Mouse (Mus musculus): ENCODE results near the gene Palm. TPM values are rescaled to one million over a fixed set of nuclear protein-coding genes. Genes with fewer than 3 reads are reported as not detected.

The Palm gene
- polyA plus RNA-seq, 1 experiment from 2014 or later: 66.6 TPM

- peak; percentile 7; the same call in 1 of the 2 replicates for ATAC-seq (replicated peaks; ENCODE audit: insufficient number of reproducible peaks, low FRiP score, low TSS enrichment)
- H3K9ac ChIP-seq (ENCODE audit: low read depth, low read length): peak overlapping the region; percentile 100
- under 1% methylated on average over 83 of the region's 83 CpGs for WGBS (ENCODE audit: insufficient replicate concordance)
- H3K36me3 ChIP-seq (ENCODE audit: control insufficient read depth, insufficient read depth, low read length): peaks cover 12% of the 10 kb centered on the region
- peak overlapping the region; percentile 78 for H3K4me2 ChIP-seq
- no peaks in the 10 kb centered on the region for H3K9me3 ChIP-seq (replicated peaks; ENCODE audit: control insufficient read depth, low read length)
- peak overlapping the region; percentile 100 for H3K27ac ChIP-seq (ENCODE audit: low read depth, low read length)
- peaks cover 54% of the 10 kb centered on the region for H3K4me1 ChIP-seq (ENCODE audit: control insufficient read depth, insufficient read depth, low read length)
- H3K4me3 ChIP-seq (ENCODE audit: low read depth, low read length): peak overlapping the region; percentile 86
- no peaks in the 10 kb centered on the region for H3K27me3 ChIP-seq (ENCODE audit: control insufficient read depth, insufficient read depth, low read length)
These were observed 61.6 kb downstream of the Palm start for GRCm38 (mm10) chr10:79854801-79855541.

GRCm38 (mm10) chr10:79855558-79856184 is 62.3 kb downstream of the Palm start:
- no peaks in the 10 kb centered on the region for H3K9me3 ChIP-seq (replicated peaks; ENCODE audit: control insufficient read depth, low read length)
- H3K4me3 ChIP-seq (ENCODE audit: low read depth, low read length): peak overlapping the region; percentile 86
- H3K9ac ChIP-seq (ENCODE audit: low read depth, low read length): peak overlapping the region; percentile 100
- peak overlapping the region; percentile 78 for H3K4me2 ChIP-seq
- H3K27me3 ChIP-seq (ENCODE audit: control insufficient read depth, insufficient read depth, low read length): no peaks in the 10 kb centered on the region
- H3K27ac ChIP-seq (ENCODE audit: low read depth, low read length): peak overlapping the region; percentile 100
- peaks cover 19% of the 10 kb centered on the region for H3K36me3 ChIP-seq (ENCODE audit: control insufficient read depth, insufficient read depth, low read length)
- H3K4me1 ChIP-seq (ENCODE audit: control insufficient read depth, insufficient read depth, low read length): peaks cover 51% of the 10 kb centered on the region
- no peak for ATAC-seq (replicated peaks; ENCODE audit: insufficient number of reproducible peaks, low FRiP score, low TSS enrichment)
- 1% methylated on average over 10 of the region's 10 CpGs for WGBS (ENCODE audit: insufficient replicate concordance)

GRCm38 (mm10) chr10:79856280-79856679 is 62.9 kb downstream of the Palm start:
- peaks cover 25% of the 10 kb centered on the region for H3K36me3 ChIP-seq (ENCODE audit: control insufficient read depth, insufficient read depth, low read length)
- peak overlapping the region; percentile 86 for H3K4me3 ChIP-seq (ENCODE audit: low read depth, low read length)
- WGBS (ENCODE audit: insufficient replicate concordance): 44% methylated on average over 6 of the region's 6 CpGs
- no peaks in the 10 kb centered on the region for H3K27me3 ChIP-seq (ENCODE audit: control insufficient read depth, insufficient read depth, low read length)
- H3K4me2 ChIP-seq: peak overlapping the region; percentile 78
- H3K27ac ChIP-seq (ENCODE audit: low read depth, low read length): peak overlapping the region; percentile 18; the same call in 1 of the 2 replicates
- no peaks in the 10 kb centered on the region for H3K9me3 ChIP-seq (replicated peaks; ENCODE audit: control insufficient read depth, low read length)
- ATAC-seq (replicated peaks; ENCODE audit: insufficient number of reproducible peaks, low FRiP score, low TSS enrichment): no peak
- H3K9ac ChIP-seq (ENCODE audit: low read depth, low read length): peak overlapping the region; percentile 100
- H3K4me1 ChIP-seq (ENCODE audit: control insufficient read depth, insufficient read depth, low read length): peaks cover 49% of the 10 kb centered on the region

GRCm38 (mm10) chr10:79856704-79857451 is 63.5 kb downstream of the Palm start:
- ATAC-seq (replicated peaks; ENCODE audit: insufficient number of reproducible peaks, low FRiP score, low TSS enrichment): no peak
- WGBS (ENCODE audit: insufficient replicate concordance): 37% methylated on average over 7 of the region's 7 CpGs
- peaks cover 44% of the 10 kb centered on the region for H3K4me1 ChIP-seq (ENCODE audit: control insufficient read depth, insufficient read depth, low read length)

GRCm38 (mm10) chr10:79857452-79857811 is 64.1 kb downstream of the Palm start:
- H3K4me3 ChIP-seq (ENCODE audit: low read depth, low read length): peak overlapping the region; percentile 86
- H3K36me3 ChIP-seq (ENCODE audit: control insufficient read depth, insufficient read depth, low read length): peaks cover 35% of the 10 kb centered on the region
- no peak for ATAC-seq (replicated peaks; ENCODE audit: insufficient number of reproducible peaks, low FRiP score, low TSS enrichment)
- no peaks in the 10 kb centered on the region for H3K27me3 ChIP-seq (ENCODE audit: control insufficient read depth, insufficient read depth, low read length)
- H3K9ac ChIP-seq (ENCODE audit: low read depth, low read length): peak overlapping the region; percentile 64
- peak overlapping the region; percentile 78 for H3K4me2 ChIP-seq
- peaks cover 38% of the 10 kb centered on the region for H3K4me1 ChIP-seq (ENCODE audit: control insufficient read depth, insufficient read depth, low read length)
- no peaks in the 10 kb centered on the region for H3K9me3 ChIP-seq (replicated peaks; ENCODE audit: control insufficient read depth, low read length)
- 23% methylated on average over 4 of the region's 4 CpGs for WGBS (ENCODE audit: insufficient replicate concordance)
- peak overlapping the region; percentile 57 for H3K27ac ChIP-seq (ENCODE audit: low read depth, low read length)

More at GRCm38 (mm10) chr10:79856704-79857451, 63.5 kb downstream of the Palm start:
- Histone ChIP-seq H3K4me3 (ENCODE audit: low read depth, low read length) (peak overlapping the region; percentile 86), H3K4me2 (peak overlapping the region; percentile 78), H3K27me3 (ENCODE audit: control insufficient read depth, insufficient read depth, low read length) (no peaks in the 10 kb centered on the region), H3K36me3 (ENCODE audit: control insufficient read depth, insufficient read depth, low read length) (peaks cover 30% of the 10 kb centered on the region), H3K27ac (ENCODE audit: low read depth, low read length) (peak overlapping the region; percentile 57), H3K9ac (ENCODE audit: low read depth, low read length) (peak overlapping the region; percentile 100), H3K9me3 (replicated peaks; ENCODE audit: control insufficient read depth, low read length) (no peaks in the 10 kb centered on the region)

GRCm38 (mm10) chr10:79857894-79858293 is 64.5 kb downstream of the Palm start:
- no peak for ATAC-seq (replicated peaks; ENCODE audit: insufficient number of reproducible peaks, low FRiP score, low TSS enrichment)
- Histone ChIP-seq H3K27me3 (ENCODE audit: control insufficient read depth, insufficient read depth, low read length) (no peaks in the 10 kb centered on the region), H3K36me3 (ENCODE audit: control insufficient read depth, insufficient read depth, low read length) (peaks cover 38% of the 10 kb centered on the region), H3K4me1 (ENCODE audit: control insufficient read depth, insufficient read depth, low read length) (peaks cover 33% of the 10 kb centered on the region), H3K27ac (ENCODE audit: low read depth, low read length) (peak overlapping the region; percentile 57; the same call in 1 of the 2 replicates), H3K9me3 (replicated peaks; ENCODE audit: control insufficient read depth, low read length) (no peaks in the 10 kb centered on the region), H3K4me3 (ENCODE audit: low read depth, low read length) (peak overlapping the region; percentile 86), H3K4me2 (peak overlapping the region; percentile 78), H3K9ac (ENCODE audit: low read depth, low read length) (peak overlapping the region; percentile 64; the same call in 1 of the 2 replicates)
- 88% methylated on average over 2 of the region's 2 CpGs for WGBS (ENCODE audit: insufficient replicate concordance)

DNA sequence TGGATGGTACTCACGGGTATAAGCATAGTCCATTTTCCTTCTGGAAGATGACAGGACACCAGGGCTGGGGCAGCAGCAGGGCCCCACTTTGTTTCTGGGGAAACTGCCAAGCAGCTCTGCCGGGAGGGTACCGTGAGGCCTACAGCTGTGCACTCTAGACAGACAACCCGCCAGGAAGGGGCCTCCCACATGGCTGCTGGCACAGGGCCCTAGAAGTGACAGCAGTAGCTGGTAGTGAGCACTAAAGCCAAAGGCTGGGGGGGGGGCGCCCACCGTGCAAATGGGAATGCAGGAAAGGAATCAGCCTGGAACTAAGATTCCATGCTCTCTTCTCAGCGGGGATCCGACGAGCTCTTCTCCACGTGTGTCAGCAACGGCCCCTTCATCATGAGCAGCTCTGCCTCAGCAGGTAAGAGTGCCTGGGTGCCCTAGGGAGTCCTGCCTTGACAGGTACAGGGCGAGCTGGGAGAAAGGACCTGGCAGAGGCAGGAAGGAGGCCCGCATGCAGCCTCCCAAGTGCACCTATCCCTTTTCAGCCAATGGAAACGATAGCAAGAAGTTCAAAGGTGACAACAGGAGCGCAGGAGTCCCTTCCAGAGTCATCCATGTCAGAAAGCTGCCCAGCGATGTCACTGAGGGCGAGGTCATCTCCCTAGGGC is 65.2 kb downstream of the Palm start:
- peaks cover 41% of the 10 kb centered on the region for H3K36me3 ChIP-seq (ENCODE audit: control insufficient read depth, insufficient read depth, low read length)

DNA sequence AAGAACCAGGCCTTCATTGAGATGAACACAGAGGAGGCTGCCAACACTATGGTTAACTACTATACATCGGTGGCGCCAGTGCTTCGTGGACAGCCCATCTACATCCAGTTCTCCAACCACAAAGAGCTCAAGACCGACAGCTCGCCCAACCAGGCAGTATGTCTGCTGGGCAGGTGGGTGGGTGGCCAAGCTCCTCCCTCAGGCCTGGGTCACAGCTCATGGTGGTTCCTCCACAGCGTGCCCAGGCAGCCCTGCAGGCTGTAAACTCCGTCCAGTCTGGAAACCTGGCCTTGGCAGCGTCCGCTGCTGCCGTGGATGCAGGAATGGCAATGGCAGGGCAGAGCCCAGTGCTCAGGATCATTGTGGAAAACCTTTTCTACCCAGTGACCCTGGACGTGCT is 65.7 kb downstream of the Palm start:
- H3K9me3 ChIP-seq (replicated peaks; ENCODE audit: control insufficient read depth, low read length): no peaks in the 10 kb centered on the region
- H3K4me3 ChIP-seq (ENCODE audit: low read depth, low read length): no peak overlapping the region
- peaks cover 41% of the 10 kb centered on the region for H3K36me3 ChIP-seq (ENCODE audit: control insufficient read depth, insufficient read depth, low read length)
- H3K27ac ChIP-seq (ENCODE audit: low read depth, low read length): no peak overlapping the region
- 87% methylated on average over 11 of the region's 11 CpGs for WGBS (ENCODE audit: insufficient replicate concordance)
- no peak for ATAC-seq (replicated peaks; ENCODE audit: insufficient number of reproducible peaks, low FRiP score, low TSS enrichment)
- no peak overlapping the region for H3K4me2 ChIP-seq
- no peak overlapping the region for H3K9ac ChIP-seq (ENCODE audit: low read depth, low read length)
- H3K27me3 ChIP-seq (ENCODE audit: control insufficient read depth, insufficient read depth, low read length): no peaks in the 10 kb centered on the region
- H3K4me1 ChIP-seq (ENCODE audit: control insufficient read depth, insufficient read depth, low read length): peaks cover 29% of the 10 kb centered on the region

More for the DNA sequence above, 65.2 kb downstream of the Palm start:
- H3K4me3 ChIP-seq (ENCODE audit: low read depth, low read length): peak overlapping the region; percentile 86
- no peak for ATAC-seq (replicated peaks; ENCODE audit: insufficient number of reproducible peaks, low FRiP score, low TSS enrichment)
- H3K27me3 ChIP-seq (ENCODE audit: control insufficient read depth, insufficient read depth, low read length): no peaks in the 10 kb centered on the region
- WGBS (ENCODE audit: insufficient replicate concordance): 59% methylated on average over 17 of the region's 17 CpGs
- peak overlapping the region; percentile 78 for H3K4me2 ChIP-seq
- H3K4me1 ChIP-seq (ENCODE audit: control insufficient read depth, insufficient read depth, low read length): peaks cover 29% of the 10 kb centered on the region
- H3K27ac ChIP-seq (ENCODE audit: low read depth, low read length): peak overlapping the region; percentile 50; the same call in 1 of the 2 replicates
- peak overlapping the region; percentile 64; the same call in 1 of the 2 replicates for H3K9ac ChIP-seq (ENCODE audit: low read depth, low read length)
- no peaks in the 10 kb centered on the region for H3K9me3 ChIP-seq (replicated peaks; ENCODE audit: control insufficient read depth, low read length)

All from heart, embryonic 11.5 days (tissue).